Mouse (Mus musculus): ENCODE data around the gene Ttl. TPM values are rescaled to one million over a fixed set of nuclear protein-coding genes. Genes with fewer than 3 reads are reported as not detected.
A peak's percentile ranks its signal among the peaks of the same experiment; 100 is the strongest.

Gene Ttl
- polyA plus RNA-seq, 1 experiment from 2014 or later, result 7.9 TPM

GRCm38 (mm10) chr2:129083514-129083913 lies 17.8 kb downstream of the Ttl start:
- Histone ChIP-seq H3K4me3 (no peak overlapping the region), H3K9ac (no peak overlapping the region), H3K27me3 (replicated peaks) (no peaks in the 10 kb centered on the region), H3K4me1 (replicated peaks) (0 out of 2 replicates have a peak, but pooled peaks cover 3% of the 10 kb centered on the region), H3K4me2 (no peak overlapping the region), H3K36me3 (peaks cover 46% of the 10 kb centered on the region), H3K27ac (ENCODE audit: poor library complexity, severe bottlenecking) (no peak overlapping the region), H3K9me3 (replicated peaks) (peaks cover 3% of the 10 kb centered on the region)
- no peak for ATAC-seq (ENCODE audit: insufficient number of reproducible peaks, low FRiP score)
- WGBS, result 90% methylated on average over 5 of the region's 5 CpGs

DNA sequence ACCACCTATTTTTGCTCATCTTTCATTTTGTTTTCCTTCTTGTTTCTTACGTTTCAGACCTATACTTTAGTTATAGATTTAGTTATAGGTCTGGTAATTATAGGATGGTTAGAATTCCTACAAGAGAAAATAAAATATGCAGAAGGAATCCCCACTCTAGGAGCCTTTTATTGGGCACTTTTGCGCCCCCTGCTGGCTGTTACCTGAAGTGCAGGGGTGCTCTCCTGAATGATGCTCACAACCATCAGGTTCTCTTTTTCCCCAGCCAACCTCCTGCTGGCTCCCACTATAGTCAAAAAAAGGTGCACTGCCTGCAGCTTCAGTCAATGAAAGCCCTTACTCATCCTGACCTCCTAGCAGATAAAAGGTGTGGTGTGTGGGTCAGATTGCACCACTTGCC lies 19.2 kb downstream of the Ttl start:
- Histone ChIP-seq H3K27me3 (replicated peaks) (no peaks in the 10 kb centered on the region), H3K4me1 (replicated peaks) (no peaks in the 10 kb centered on the region; the same call in 1 of the 2 replicates), H3K27ac (ENCODE audit: poor library complexity, severe bottlenecking) (no peak overlapping the region), H3K9ac (no peak overlapping the region), H3K4me2 (no peak overlapping the region), H3K36me3 (peaks cover 53% of the 10 kb centered on the region), H3K4me3 (no peak overlapping the region), H3K9me3 (replicated peaks) (peaks cover 3% of the 10 kb centered on the region)
- ATAC-seq (ENCODE audit: insufficient number of reproducible peaks, low FRiP score), result no peak
- WGBS, result 52% methylated on average over 2 of the region's 2 CpGs

DNA sequence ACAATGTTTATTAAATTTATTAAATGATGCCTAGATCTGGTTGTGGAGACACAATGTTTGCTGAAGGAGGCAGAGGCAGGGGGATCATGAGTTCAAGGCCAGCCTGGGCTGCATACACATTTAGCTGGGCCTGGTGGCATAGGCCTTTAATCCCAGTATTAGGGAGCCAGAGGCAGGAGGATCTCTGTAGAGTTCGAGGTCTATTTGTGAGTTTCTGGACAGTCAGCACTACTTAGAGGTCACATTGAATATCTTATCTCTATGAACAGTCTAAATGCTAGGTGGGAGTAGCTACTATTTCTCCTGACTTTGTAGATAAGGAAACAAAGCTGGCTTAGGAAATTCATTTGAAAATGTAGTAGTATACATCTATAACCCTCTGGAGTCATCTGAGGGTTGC lies 21.8 kb downstream of the Ttl start:
- Histone ChIP-seq H3K27ac (ENCODE audit: poor library complexity, severe bottlenecking) (no peak overlapping the region), H3K4me3 (no peak overlapping the region), H3K4me1 (replicated peaks) (peaks cover 6% of the 10 kb centered on the region; the same call in 1 of the 2 replicates), H3K36me3 (peaks cover 51% of the 10 kb centered on the region), H3K9me3 (replicated peaks) (peaks cover 3% of the 10 kb centered on the region), H3K4me2 (no peak overlapping the region), H3K9ac (no peak overlapping the region), H3K27me3 (replicated peaks) (no peaks in the 10 kb centered on the region)
- no peak for ATAC-seq (ENCODE audit: insufficient number of reproducible peaks, low FRiP score)
- WGBS, result 83% methylated on average over 1 of the region's 1 CpGs

DNA sequence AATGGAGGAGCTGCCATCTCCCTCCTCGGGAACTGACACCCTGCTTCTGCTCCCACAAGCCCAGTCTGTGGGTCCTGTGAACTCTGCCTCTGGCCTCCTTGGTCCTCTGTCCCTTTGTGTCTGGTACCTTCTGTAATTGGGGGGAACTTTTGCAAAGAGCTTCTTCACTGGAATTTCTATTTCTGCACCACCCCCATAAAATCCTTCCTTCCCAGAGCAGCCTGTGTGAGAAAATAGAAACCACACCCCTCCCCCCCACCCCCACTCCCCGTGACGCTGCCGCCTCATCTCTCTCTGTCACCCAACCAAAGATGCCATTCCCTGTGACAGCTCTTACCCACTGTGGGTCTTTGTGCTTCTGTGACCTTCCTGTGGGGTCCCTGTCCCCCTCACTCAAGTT lies 24.6 kb downstream of the Ttl start:
- H3K9ac ChIP-seq, result no peak overlapping the region

GRCm38 (mm10) chr2:129092810-129093209 lies 27.1 kb downstream of the Ttl start:
- ATAC-seq (ENCODE audit: insufficient number of reproducible peaks, low FRiP score), result no peak
- 90% methylated on average over 12 of the region's 12 CpGs for WGBS
- peaks cover 39% of the 10 kb centered on the region for H3K36me3 ChIP-seq

More for the DNA sequence above, 24.6 kb downstream of the Ttl start:
- no peak for ATAC-seq (ENCODE audit: insufficient number of reproducible peaks, low FRiP score)
- H3K4me1 ChIP-seq (replicated peaks), result peaks cover 6% of the 10 kb centered on the region; the same call in 1 of the 2 replicates
- no peaks in the 10 kb centered on the region for H3K27me3 ChIP-seq (replicated peaks)
- 45% methylated on average over 4 of the region's 4 CpGs for WGBS
- H3K4me3 ChIP-seq, result no peak overlapping the region
- H3K27ac ChIP-seq (ENCODE audit: poor library complexity, severe bottlenecking), result no peak overlapping the region
- H3K4me2 ChIP-seq, result 0 out of 2 replicates have a peak overlapping the region, but pooled peaks have one; percentile 5
- H3K9me3 ChIP-seq (replicated peaks), result no peaks in the 10 kb centered on the region; the same call in 1 of the 2 replicates
- H3K36me3 ChIP-seq, result peaks cover 59% of the 10 kb centered on the region

DNA sequence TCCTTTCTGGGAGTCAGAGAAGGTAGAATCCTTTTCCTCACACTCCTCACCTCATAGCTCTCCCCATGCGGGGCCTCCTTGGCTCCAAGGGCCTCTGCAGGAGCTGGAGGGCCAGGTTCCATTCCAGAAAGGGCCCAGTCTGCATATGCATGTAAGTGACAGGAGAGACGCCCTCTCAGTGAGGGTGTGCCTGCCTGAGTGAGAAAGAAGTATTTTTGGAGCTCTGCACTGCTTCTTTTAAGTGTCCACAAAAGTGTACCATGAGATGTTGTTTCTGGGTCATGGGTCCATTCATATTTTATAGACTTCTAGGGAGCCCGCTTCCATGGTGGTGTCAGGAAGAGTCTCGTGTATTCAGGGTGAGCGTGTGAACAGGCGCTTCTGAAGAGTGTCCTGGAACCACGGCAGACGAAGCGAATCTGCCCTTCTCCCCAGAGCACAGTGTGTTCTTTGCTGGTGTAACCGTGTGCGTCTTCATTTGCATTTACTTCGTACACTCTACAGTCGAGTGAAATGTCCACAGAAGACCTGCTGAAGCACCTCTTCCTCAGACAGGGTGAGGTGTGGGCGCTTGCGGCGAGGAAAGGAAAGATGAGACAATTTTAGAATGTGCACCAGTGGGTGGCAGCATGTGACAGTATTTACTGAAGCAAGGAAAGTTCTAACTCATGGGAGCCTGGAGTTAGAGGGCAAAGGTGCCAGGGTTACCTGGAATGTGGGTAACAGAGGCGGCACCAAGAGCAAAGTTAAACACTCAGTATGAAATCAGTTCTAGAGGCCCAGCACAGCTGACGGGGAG lies 28.4 kb downstream of the Ttl start:
- Histone ChIP-seq H3K36me3 (peaks cover 32% of the 10 kb centered on the region), H3K4me2 (no peak overlapping the region), H3K27me3 (replicated peaks) (no peaks in the 10 kb centered on the region), H3K9ac (no peak overlapping the region), H3K4me3 (no peak overlapping the region), H3K9me3 (replicated peaks) (no peaks in the 10 kb centered on the region), H3K4me1 (replicated peaks) (peaks cover 6% of the 10 kb centered on the region; the same call in 1 of the 2 replicates), H3K27ac (ENCODE audit: poor library complexity, severe bottlenecking) (no peak overlapping the region)
- ATAC-seq (ENCODE audit: insufficient number of reproducible peaks, low FRiP score), result no peak
- WGBS, result 86% methylated on average over 18 of the region's 18 CpGs

More at GRCm38 (mm10) chr2:129092810-129093209, 27.1 kb downstream of the Ttl start:
- no peaks in the 10 kb centered on the region for H3K9me3 ChIP-seq (replicated peaks)
- H3K4me1 ChIP-seq (replicated peaks), result peaks cover 6% of the 10 kb centered on the region; the same call in 1 of the 2 replicates
- no peak overlapping the region for H3K9ac ChIP-seq
- no peak overlapping the region for H3K27ac ChIP-seq (ENCODE audit: poor library complexity, severe bottlenecking)
- H3K4me3 ChIP-seq, result no peak overlapping the region
- no peak overlapping the region for H3K4me2 ChIP-seq
- H3K27me3 ChIP-seq (replicated peaks), result no peaks in the 10 kb centered on the region

DNA sequence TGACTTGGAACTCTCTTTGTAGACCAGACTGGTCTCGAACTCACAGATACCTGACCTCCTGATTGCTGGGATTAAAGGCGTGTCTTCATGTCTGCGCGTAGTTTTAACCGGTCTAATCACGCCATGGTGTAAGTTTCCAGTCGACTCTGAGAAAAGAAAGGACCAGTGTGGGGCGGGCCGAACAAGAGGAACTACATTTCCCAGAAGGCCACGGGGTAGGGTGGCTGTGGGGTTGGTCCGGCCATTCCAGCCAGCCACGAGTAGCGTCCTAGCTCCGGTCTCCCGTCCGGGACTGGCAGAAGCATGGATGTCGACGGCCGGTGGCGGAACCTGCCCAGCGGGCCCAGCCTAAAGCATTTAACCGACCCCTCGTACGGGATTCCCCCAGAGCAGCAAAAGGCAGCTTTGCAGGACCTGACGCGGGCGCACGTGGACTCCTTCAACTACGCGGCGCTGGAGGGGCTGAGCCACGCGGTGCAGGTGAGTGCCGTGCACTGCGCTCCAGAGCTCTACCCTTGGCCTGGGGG lies 35.1 kb downstream of the Ttl start, which contains the start of gene Polr1b:
Polr1b (plus strand) TSS at position 212 of the 527 bp plus-strand sequence.
- peak within 1 kb of the TSS; percentile 85 for H3K4me2 ChIP-seq
- H3K9me3 ChIP-seq (replicated peaks), result no peaks in the 10 kb centered on the region
- peak; percentile 99 for ATAC-seq (ENCODE audit: insufficient number of reproducible peaks, low FRiP score)
- no peak within 1 kb of the TSS for H3K27ac ChIP-seq (ENCODE audit: poor library complexity, severe bottlenecking)
- peak within 1 kb of the TSS; percentile 81 for H3K9ac ChIP-seq
- H3K4me1 ChIP-seq (replicated peaks), result 0 out of 2 replicates have a peak, but pooled peaks cover 5% of the 10 kb centered on the region
- H3K36me3 ChIP-seq, result peaks cover 30% of the 10 kb centered on the region
- under 1% methylated on average over 35 of the region's 35 CpGs for WGBS
- no peaks in the 10 kb centered on the region for H3K27me3 ChIP-seq (replicated peaks)
- peak within 1 kb of the TSS; percentile 85 for H3K4me3 ChIP-seq

- Histone ChIP-seq H3K36me3 (peaks cover 81% of the 10 kb centered on the region), H3K9ac (no peak overlapping the region), H3K27ac (ENCODE audit: poor library complexity, severe bottlenecking) (no peak overlapping the region), H3K4me1 (replicated peaks) (no peaks in the 10 kb centered on the region), H3K9me3 (replicated peaks) (no peaks in the 10 kb centered on the region), H3K4me2 (no peak overlapping the region), H3K27me3 (replicated peaks) (no peaks in the 10 kb centered on the region), H3K4me3 (no peak overlapping the region)
- whole genome bisulfite sequencing, result 88% methylated on average over 5 of the region's 5 CpGs
- ATAC-seq (ENCODE audit: insufficient number of reproducible peaks, low FRiP score), result no peak
Measured at GRCm38 (mm10) chr2:129112924-129113323, 47.2 kb downstream of the Ttl start.

- no peaks in the 10 kb centered on the region for H3K4me1 ChIP-seq (replicated peaks)
- no peaks in the 10 kb centered on the region for H3K9me3 ChIP-seq (replicated peaks)
- no peaks in the 10 kb centered on the region for H3K27me3 ChIP-seq (replicated peaks)
- no peak for ATAC-seq (ENCODE audit: insufficient number of reproducible peaks, low FRiP score)
- H3K36me3 ChIP-seq, result peaks cover 86% of the 10 kb centered on the region
- 88% methylated on average over 9 of the region's 9 CpGs for WGBS
- no peak overlapping the region for H3K9ac ChIP-seq
- H3K4me3 ChIP-seq, result no peak overlapping the region
- no peak overlapping the region for H3K4me2 ChIP-seq
- no peak overlapping the region for H3K27ac ChIP-seq (ENCODE audit: poor library complexity, severe bottlenecking)
Measured at GRCm38 (mm10) chr2:129115706-129116367, 50.1 kb downstream of the Ttl start.

GRCm38 (mm10) chr2:129116368-129116739 lies 50.6 kb downstream of the Ttl start:
- WGBS, result 100% methylated on average over 1 of the region's 1 CpGs
- Histone ChIP-seq H3K4me2 (no peak overlapping the region), H3K27me3 (replicated peaks) (no peaks in the 10 kb centered on the region), H3K9ac (no peak overlapping the region), H3K4me3 (no peak overlapping the region), H3K36me3 (peaks cover 89% of the 10 kb centered on the region), H3K4me1 (replicated peaks) (no peaks in the 10 kb centered on the region), H3K27ac (ENCODE audit: poor library complexity, severe bottlenecking) (no peak overlapping the region), H3K9me3 (replicated peaks) (no peaks in the 10 kb centered on the region)
- no peak for ATAC-seq (ENCODE audit: insufficient number of reproducible peaks, low FRiP score)

GRCm38 (mm10) chr2:129118061-129118460 lies 52.3 kb downstream of the Ttl start:
- H3K9ac ChIP-seq, result no peak overlapping the region
- H3K4me1 ChIP-seq (replicated peaks), result no peaks in the 10 kb centered on the region
- WGBS, result 92% methylated on average over 12 of the region's 12 CpGs
- H3K4me2 ChIP-seq, result no peak overlapping the region
- H3K9me3 ChIP-seq (replicated peaks), result 0 out of 2 replicates have a peak, but pooled peaks cover 4% of the 10 kb centered on the region
- H3K27ac ChIP-seq (ENCODE audit: poor library complexity, severe bottlenecking), result no peak overlapping the region
- H3K36me3 ChIP-seq, result peaks cover 91% of the 10 kb centered on the region
- H3K27me3 ChIP-seq (replicated peaks), result no peaks in the 10 kb centered on the region
- no peak for ATAC-seq (ENCODE audit: insufficient number of reproducible peaks, low FRiP score)
- no peak overlapping the region for H3K4me3 ChIP-seq
